Mouse (Mus musculus): ENCODE measurements around the gene Phf1.
"Not testable (repeated sequence)": the region's sequence is repeated elsewhere in the genome, so short reads cannot be mapped to it uniquely, and the experiment has no call there.

The Phf1 gene

DNA sequence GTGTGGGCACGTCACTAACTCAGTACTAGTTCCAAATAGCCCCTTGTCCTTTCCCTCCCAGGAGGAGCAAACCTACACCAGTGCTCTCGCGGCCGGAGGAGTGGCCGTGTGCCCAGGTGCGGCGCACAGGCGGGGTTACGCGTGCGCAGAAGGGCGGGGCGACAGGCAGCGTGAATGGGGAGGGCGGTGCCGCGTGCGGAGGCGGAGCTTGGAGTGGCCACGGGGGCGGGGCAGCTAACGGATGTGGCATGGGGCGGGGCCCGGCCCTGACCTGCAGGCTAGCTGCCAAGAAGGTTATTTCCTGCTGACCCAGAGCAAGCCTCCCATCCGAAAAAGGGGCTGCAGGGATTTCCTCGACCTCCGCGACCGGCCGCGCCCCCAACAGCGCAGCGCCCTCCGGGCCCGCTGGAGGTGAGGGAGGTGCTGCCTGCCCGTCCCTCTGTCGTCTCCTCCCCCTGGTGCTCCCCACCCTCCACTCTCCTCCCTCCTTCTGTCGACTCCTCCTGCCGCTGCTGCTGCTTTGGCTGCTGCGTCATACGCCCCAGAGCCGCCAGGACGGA lies at the start of gene Phf1:
Gene Phf1, plus strand, starts transcription at position 214 of the 560 bp plus-strand sequence.
- peak; percentile 98 for DNase-seq

- DNase-seq = no peak
Observed at GRCm38 (mm10) chr17:26883585-26883984, 49.3 kb upstream of the Phf1 start.

DNA sequence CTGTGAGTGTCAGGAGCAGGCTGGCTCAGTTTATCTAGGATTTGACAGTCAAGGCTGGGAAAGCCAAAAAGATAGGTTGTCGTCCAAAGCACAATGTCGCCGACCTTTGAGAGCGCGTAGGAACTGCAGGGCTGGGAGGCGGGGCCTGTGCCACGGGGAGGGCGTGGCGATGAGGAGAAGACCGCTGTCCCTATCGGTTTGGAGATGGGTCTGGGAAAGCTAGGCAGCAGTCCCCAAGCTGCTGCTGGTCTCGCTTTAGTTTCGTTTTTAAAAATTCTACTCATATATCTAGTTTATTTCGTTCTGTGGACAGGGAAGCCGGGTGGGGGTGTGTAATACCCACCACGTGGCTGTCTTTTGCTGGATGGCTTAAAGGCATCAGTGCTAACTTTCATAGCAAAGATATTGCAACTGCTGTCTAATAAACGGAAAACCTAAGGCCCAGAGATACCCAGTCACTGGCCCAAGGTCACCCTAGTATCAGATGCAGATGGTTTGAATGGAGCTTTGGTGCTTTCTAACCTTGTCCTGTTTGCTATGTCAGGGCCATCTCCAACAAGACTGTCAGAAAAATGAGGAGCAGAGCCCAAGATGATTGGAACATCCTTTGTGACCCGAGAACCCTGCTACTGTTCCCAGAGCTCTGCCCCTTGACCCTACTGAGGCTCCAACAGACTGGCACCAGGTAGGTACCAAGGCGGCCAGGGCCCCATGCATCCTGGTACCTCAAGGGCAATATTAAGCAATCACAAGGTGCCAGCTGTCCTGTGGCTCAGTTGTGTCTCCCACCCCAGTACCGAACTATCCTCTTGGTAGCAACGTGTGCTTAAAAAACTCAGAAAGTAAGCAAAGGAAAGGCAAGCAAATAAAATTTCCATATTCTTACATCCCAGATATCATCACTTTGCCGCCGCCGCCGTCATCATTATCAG lies 47.6 kb upstream of the Phf1 start:
- DNase-seq = peak; percentile 90

GRCm38 (mm10) chr17:26886047-26886749 lies 46.7 kb upstream of the Phf1 start:
- DNase-seq = peak; percentile 88

DNA sequence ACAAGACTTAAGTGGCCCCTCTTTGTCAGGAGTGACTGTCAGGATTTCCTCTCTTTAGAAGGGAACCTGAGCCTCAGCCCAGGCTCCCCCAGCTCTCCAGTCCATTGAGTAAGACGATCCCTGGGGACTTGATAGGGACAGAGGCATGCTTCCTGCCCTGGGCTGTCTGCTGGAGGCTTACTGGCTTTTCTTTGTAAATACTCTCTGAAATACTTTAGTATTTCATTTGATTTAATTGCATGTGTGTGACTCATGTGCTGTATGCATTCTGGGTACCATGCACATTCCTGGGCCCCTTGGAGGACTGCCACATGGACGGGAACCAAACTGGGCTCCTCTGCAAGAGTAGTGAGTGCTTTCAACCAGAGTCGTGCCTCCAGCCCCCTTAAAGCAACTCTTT lies 44.9 kb upstream of the Phf1 start:
- no peak for DNase-seq

- DNase-seq = no peak
Observed at GRCm38 (mm10) chr17:26892635-26893375, 40.0 kb upstream of the Phf1 start.

- no peak for DNase-seq
Observed at GRCm38 (mm10) chr17:26893492-26893891, 39.4 kb upstream of the Phf1 start.

GRCm38 (mm10) chr17:26894342-26894741 lies 38.5 kb upstream of the Phf1 start:
- peak; percentile 18 for DNase-seq

DNA sequence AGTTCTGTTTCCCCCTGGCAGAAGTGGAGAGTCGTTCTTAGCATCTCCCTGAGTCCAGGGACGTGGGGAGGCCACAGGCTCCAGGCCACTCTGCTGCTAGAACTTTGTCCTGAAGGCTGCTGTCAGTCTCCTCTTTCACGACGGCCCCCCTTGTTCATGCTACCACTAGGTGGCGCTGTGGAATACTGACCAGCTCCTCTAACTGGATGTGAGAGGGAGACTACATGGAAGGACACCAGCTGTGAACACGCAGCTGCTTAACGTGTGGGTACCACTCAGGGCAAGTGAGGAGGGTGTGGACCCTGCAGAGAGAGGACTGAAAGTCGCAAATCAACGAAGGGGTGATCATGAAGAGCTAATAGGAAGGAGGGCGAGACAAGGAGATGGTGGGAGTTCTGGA lies 37.3 kb upstream of the Phf1 start:
- DNase-seq = peak; percentile 84

DNA sequence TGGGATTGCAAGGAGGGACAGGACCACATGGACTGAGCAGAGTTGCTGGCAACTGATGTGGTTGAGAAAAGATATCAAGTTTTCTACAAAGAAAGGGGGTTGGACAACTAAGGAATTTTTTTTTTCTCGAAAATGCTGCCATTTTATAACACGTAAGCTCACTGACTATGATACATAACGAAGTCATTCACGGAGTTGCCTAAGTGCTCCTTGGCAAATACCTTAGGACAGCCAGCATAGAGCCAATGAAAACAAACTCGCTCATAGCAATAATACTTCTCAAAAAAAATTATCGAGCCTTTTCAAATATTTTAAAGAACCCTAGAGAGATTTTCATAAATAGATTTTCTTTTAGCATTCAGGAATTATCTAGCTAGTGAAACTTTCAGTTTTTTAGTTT lies 31.9 kb upstream of the Phf1 start:
- no peak for DNase-seq

- no peak for DNase-seq
Observed at GRCm38 (mm10) chr17:26904320-26904719, 28.5 kb upstream of the Phf1 start.

- DNase-seq = not testable (repeated sequence)
Observed at GRCm38 (mm10) chr17:26907506-26907905, 25.3 kb upstream of the Phf1 start.

GRCm38 (mm10) chr17:26915248-26915647 lies 17.6 kb upstream of the Phf1 start:
- DNase-seq = no peak

DNA sequence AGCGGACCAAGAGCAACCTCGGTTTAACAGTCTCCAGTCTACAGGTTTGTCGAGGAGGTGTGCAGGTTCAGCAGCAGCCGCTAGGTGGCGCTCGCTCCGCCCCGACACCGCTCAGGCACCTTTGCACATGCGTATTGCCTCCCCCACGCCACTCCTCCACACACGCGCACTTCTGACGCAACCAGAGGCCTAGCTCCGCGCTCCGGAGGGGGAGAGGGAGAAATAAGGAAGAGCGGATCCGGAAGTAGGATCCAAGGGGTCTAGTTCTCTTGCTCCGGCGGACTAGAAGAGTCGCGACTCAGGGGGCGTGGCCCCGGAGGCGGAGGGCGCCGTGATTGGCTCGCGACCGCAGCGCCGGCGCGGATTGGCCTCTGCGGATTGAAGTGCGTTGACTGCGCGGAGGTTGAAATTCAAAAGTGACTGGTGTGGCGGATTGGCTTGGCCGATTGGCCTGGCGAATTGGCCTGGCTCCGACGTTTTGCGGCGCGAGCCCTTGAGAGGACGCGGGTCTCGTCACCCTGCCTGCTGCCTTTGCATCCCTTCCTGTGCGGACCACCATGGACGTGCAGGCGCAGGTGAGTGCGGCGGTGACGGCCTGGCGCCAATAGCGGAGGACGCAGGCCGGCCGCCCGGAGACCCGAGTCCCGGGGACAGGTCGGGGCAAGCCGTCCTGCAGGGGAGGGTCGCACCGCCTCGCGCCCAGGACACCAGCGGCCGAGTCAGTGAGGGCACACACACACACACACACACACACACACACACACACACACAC lies 16.0 kb upstream of the Phf1 start, which contains the start of gene Kifc5b:
Gene Kifc5b, plus strand, starts transcription at position 381 of the 772 bp plus-strand sequence.
- peak; percentile 100 for DNase-seq

DNA sequence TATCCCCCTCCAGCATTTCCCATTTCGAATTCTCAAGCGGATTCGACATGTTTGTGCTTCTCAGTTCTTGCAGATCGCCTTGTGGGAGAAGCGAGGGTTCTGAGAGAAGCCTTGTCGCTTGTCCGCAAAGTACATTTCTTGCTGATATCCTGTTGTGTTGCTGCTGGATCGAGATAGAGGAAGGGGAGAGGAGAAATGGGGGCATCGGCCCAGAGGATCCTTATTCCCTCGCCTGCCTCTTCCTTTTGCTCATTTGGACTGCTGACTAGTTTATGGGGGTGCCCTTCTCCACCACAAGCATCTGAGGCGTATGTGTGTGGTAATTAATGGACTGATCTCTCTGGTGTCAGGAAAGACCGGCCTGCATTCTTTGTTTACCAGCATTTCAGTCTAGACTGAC lies 15.3 kb upstream of the Phf1 start:
- DNase-seq = not testable (repeated sequence)

- no peak for DNase-seq
Observed at GRCm38 (mm10) chr17:26918343-26918742, 14.5 kb upstream of the Phf1 start.

DNA sequence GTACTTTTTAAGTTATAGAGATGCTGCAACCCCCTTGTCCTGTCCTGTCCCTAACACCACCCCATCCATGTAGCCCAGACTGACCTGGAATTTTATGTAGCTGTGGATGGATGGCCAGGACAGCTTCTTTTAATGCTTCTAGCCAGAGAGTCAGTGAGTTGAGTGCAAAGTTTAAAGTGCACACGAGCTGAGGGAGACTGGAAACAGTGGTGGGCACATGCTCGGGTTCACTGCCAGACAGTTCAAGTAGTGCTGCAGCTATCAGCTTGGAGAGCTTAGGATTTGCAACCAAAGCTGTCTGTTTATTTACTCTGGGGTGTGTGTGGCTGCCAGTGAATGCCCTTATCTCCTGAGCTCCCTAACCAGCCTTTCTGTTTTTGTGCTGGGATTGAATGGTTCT lies 13.3 kb upstream of the Phf1 start:
- DNase-seq = not testable (repeated sequence)

- DNase-seq = not testable (repeated sequence)
Observed at GRCm38 (mm10) chr17:26922368-26922767, 10.5 kb upstream of the Phf1 start.

GRCm38 (mm10) chr17:26925414-26925813 lies 7.4 kb upstream of the Phf1 start:
- not testable (repeated sequence) for DNase-seq

DNA sequence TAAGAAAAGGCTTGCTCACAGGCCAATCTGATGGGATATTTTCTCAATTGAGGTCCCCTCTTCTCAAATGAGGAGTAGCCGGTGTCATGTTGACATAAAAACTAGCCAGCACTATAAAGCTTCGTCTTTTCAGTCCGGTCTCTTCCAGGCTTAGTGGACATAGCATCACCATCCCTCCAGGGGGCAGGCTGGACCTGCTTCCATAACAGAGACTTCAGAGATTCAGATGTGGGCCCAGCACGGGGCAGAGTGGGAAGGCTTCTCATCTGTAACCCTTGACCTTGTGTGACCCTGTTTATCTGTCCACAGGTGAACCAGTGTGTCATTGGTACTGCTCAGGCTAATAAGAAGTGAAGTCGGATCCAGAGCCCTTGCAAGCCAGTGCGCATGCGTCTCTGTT lies 1.1 kb upstream of the Phf1 start:
- DNase-seq = peak; percentile 73

DNA sequence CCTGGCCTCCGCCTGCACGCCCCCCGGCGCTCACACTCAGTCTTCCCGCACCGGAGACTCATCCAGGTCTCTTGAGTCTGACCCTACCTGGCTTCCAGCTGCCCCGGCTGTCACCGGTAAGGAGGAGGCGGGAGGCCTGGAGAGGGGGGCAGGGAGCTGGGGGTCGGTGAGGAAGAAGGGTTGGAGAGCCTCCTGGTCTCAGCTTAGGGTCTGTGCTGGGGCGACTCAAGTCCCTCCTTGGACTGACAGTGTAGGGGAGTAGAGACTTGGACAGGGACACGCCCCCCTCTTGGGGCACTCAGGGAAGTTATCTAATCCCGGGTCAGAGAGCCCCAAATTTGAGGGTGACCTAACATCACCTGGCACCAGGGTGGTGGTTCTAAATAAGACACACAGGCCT lies 567 bp downstream of the Phf1 start:
- peak; percentile 36 for DNase-seq

Measured in lung, postnatal 36 days (tissue).